Mouse (Mus musculus) cerebellum, adult (tissue): ENCODE data around the gene Chd2.
"Not testable (repeated sequence)": the region's sequence is repeated elsewhere in the genome, so short reads cannot be mapped to it uniquely, and the experiment has no call there.

Source experiments
- ATAC-seq: cut with Nextera tagmentation; 2 replicates; pipeline ENCODE4 v1.9.2; 2017; ENCODE audit warnings: mild to moderate bottlenecking, moderate library complexity, mixed read lengths; ENCODE audit not compliant: insufficient number of reproducible peaks, low FRiP score, low TSS enrichment

Chd2 gene

GRCm38 (mm10) chr7:73523608-73524259 lies 17.9 kb downstream of the Chd2 start:
- ATAC-seq, result no peak

- ATAC-seq, result no peak
Observed at GRCm38 (mm10) chr7:73523183-73523582, 18.4 kb downstream of the Chd2 start.

GRCm38 (mm10) chr7:73521277-73522193 lies 20.1 kb downstream of the Chd2 start:
- 0 out of 2 replicates have a peak, but pooled peaks have one; percentile 27 for ATAC-seq

GRCm38 (mm10) chr7:73520231-73520630 lies 21.4 kb downstream of the Chd2 start:
- no peak for ATAC-seq

GRCm38 (mm10) chr7:73519060-73519796 lies 22.4 kb downstream of the Chd2 start:
- no peak for ATAC-seq

GRCm38 (mm10) chr7:73518373-73518980 lies 23.2 kb downstream of the Chd2 start:
- ATAC-seq, result not testable (repeated sequence)

- no peak for ATAC-seq
Observed at GRCm38 (mm10) chr7:73517432-73518054, 24.1 kb downstream of the Chd2 start.

- ATAC-seq, result no peak
Observed at GRCm38 (mm10) chr7:73516820-73517219, 24.8 kb downstream of the Chd2 start.

GRCm38 (mm10) chr7:73514560-73514959 lies 27.1 kb downstream of the Chd2 start:
- ATAC-seq, result no peak

- ATAC-seq, result no peak
Observed at GRCm38 (mm10) chr7:73512422-73512821, 29.2 kb downstream of the Chd2 start.

GRCm38 (mm10) chr7:73508688-73509087 lies 32.9 kb downstream of the Chd2 start:
- ATAC-seq, result no peak

- peak; percentile 81 for ATAC-seq
Observed at GRCm38 (mm10) chr7:73507491-73507890, 34.1 kb downstream of the Chd2 start.

- ATAC-seq, result no peak
Observed at GRCm38 (mm10) chr7:73506852-73507251, 34.8 kb downstream of the Chd2 start.

- no peak for ATAC-seq
Observed at GRCm38 (mm10) chr7:73505266-73505665, 36.4 kb downstream of the Chd2 start.

- ATAC-seq, result no peak
Observed at GRCm38 (mm10) chr7:73498200-73498599, 43.4 kb downstream of the Chd2 start.

GRCm38 (mm10) chr7:73489261-73489660 lies 52.4 kb downstream of the Chd2 start:
- no peak for ATAC-seq

- ATAC-seq, result no peak
Observed at GRCm38 (mm10) chr7:73481094-73481493, 60.5 kb downstream of the Chd2 start.

- no peak for ATAC-seq
Observed at GRCm38 (mm10) chr7:73479506-73479905, 62.1 kb downstream of the Chd2 start.

GRCm38 (mm10) chr7:73478157-73479058 lies 63.2 kb downstream of the Chd2 start:
- ATAC-seq, result no peak
